Mouse (Mus musculus) cortical plate, adult 2 months (tissue): Measurements from ENCODE around the gene Ercc8.

Source experiments
- CTCF ChIP-seq: fragments of 200-500 bp; IDR thresholded peaks from 2 replicates; pipeline ENCODE4 v1.5.1; 2011; ENCODE audit warnings: mild to moderate bottlenecking, control low read depth, low read length; ENCODE audit not compliant: insufficient read depth; ENCODE audit errors: extremely low read depth
- POLR2A ChIP-seq: fragments of 200-500 bp; IDR thresholded peaks from 2 replicates; pipeline ENCODE4 v1.6.1; 2011; ENCODE audit warnings: mild to moderate bottlenecking, low read length, control low read depth; ENCODE audit not compliant: insufficient read depth; ENCODE audit errors: extremely low read depth

DNA sequence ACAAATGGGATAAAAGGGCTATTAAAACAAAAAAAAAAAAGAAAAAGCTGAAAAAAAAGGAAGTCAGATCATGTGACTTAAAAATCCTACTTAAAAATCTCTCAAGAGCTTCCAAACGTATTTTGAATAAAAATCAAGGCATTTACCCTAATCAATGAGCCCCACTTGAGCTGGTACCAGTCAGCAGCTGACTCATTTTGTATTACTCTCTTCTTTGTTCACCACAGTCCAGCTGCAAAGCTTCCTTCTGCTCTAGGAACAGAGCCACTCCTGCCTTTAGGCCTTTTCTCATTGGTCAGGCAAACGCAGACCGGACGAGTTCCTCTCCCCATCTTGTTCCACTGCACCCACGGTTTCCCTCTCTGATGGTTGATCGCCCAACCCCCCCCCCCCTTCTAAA is 22.9 kb upstream of the Ercc8 start:
- TF ChIP-seq POLR2A (no peak), CTCF (no peak)
